Mouse (Mus musculus) ES-E14 (cell line): Measurements from ENCODE around the gene Zmiz1. TPM values are rescaled to one million over a fixed set of nuclear protein-coding genes. Genes with fewer than 3 reads are reported as not detected.

Experiments
- DNase-seq: peaks from one replicate; pipeline ENCODE4 v3.0.0-alpha.2; 2013; ENCODE audit warnings: low read depth, low spot score
- H3K27ac ChIP-seq: 2 replicates; pipeline ENCODE4 v1.5.1; 2012; ENCODE audit warnings: low read depth, mild to moderate bottlenecking, low read length, moderate library complexity, mixed read lengths; ENCODE audit not compliant: poor library complexity, insufficient read depth, severe bottlenecking
- H3K36me3 ChIP-seq: 2 replicates; pipeline ENCODE4 v1.6.1; 2012; ENCODE audit warnings: mild to moderate bottlenecking, low read length, moderate library complexity, mixed read lengths; ENCODE audit not compliant: control insufficient read depth, poor library complexity, insufficient read depth, severe bottlenecking
- H3K4me1 ChIP-seq, 2 experiments: fragments of 150-350 bp in 1 of 2; sonication (generic) in 1 of 2; 2 replicates each; pipeline ENCODE4 v1.6.1; 2012; ENCODE audit warnings: low read length in 2 of 2, mild to moderate bottlenecking in 1 of 2, mixed read lengths in 1 of 2; ENCODE audit not compliant: control insufficient read depth in 2 of 2, insufficient read depth in 2 of 2, poor library complexity in 1 of 2
- H3K4me3 ChIP-seq, 2 experiments: fragments of 150-350 bp in 1 of 2; sonication (generic) in 1 of 2; 2 replicates each; pipeline ENCODE4 v1.5.1; 2012; ENCODE audit warnings: low read length in 2 of 2, low read depth in 1 of 2, mild to moderate bottlenecking in 1 of 2, mixed read lengths in 1 of 2; ENCODE audit not compliant: insufficient read depth in 1 of 2, poor library complexity in 1 of 2, severe bottlenecking in 1 of 2
- H3K9ac ChIP-seq: 2 replicates; pipeline ENCODE4 v1.6.1; 2012; ENCODE audit warnings: low read depth, mild to moderate bottlenecking, low read length, mixed read lengths; ENCODE audit not compliant: poor library complexity, insufficient read depth, severe bottlenecking
- H3K9me3 ChIP-seq: fragments of 150-350 bp; sonication (generic); 2 replicates; pipeline ENCODE4 v1.6.1; 2012; ENCODE audit warnings: low read depth, mild to moderate bottlenecking, low read length; ENCODE audit not compliant: control insufficient read depth, insufficient read depth
- CHD2 ChIP-seq: IDR thresholded peaks from 2 replicates; pipeline ENCODE4 v1.6.1; 2014; ENCODE audit warnings: mild to moderate bottlenecking, low read depth, low read length, inconsistent platforms
- HCFC1 ChIP-seq: IDR thresholded peaks from 2 replicates; pipeline ENCODE4 v1.6.1; 2012; ENCODE audit warnings: low read length, inconsistent platforms, borderline replicate concordance; ENCODE audit not compliant: insufficient read depth
- MAFK ChIP-seq: IDR thresholded peaks from 2 replicates; pipeline ENCODE4 v1.6.1; 2014; ENCODE audit warnings: mild to moderate bottlenecking, low read depth, low read length, inconsistent platforms; ENCODE audit not compliant: insufficient read depth
- ZC3H11A ChIP-seq: IDR thresholded peaks from 2 replicates; pipeline ENCODE4 v1.6.1; 2012; ENCODE audit warnings: low read depth, mild to moderate bottlenecking, inconsistent platforms, low read length, borderline replicate concordance
- ZNF384 ChIP-seq: IDR thresholded peaks from 2 replicates; pipeline ENCODE4 v1.6.1; 2012; ENCODE audit warnings: low read depth, low read length, inconsistent platforms
- in situ Hi-C, 2 experiments: fragments of 600-800 bp; cut with MboI; formaldehyde crosslinking; loops; one replicate each; pipeline ENCODE4 v1.15.1; 2025; ENCODE audit warnings: low sequenced_read_pairs in 2 of 2, inconsistent platforms in 1 of 2; ENCODE audit not compliant: unreplicated experiment in 2 of 2
- total RNA-seq: library from RNA; depleted of rRNA; stranded (reverse); fragments of 300-350 nt; gene quantifications from 2 replicates; pipeline ENCODE4 v1.2.3, GENCODE M21; 2012

The Zmiz1 gene
- total RNA-seq, 1 experiment, result 16.9 TPM

DNA sequence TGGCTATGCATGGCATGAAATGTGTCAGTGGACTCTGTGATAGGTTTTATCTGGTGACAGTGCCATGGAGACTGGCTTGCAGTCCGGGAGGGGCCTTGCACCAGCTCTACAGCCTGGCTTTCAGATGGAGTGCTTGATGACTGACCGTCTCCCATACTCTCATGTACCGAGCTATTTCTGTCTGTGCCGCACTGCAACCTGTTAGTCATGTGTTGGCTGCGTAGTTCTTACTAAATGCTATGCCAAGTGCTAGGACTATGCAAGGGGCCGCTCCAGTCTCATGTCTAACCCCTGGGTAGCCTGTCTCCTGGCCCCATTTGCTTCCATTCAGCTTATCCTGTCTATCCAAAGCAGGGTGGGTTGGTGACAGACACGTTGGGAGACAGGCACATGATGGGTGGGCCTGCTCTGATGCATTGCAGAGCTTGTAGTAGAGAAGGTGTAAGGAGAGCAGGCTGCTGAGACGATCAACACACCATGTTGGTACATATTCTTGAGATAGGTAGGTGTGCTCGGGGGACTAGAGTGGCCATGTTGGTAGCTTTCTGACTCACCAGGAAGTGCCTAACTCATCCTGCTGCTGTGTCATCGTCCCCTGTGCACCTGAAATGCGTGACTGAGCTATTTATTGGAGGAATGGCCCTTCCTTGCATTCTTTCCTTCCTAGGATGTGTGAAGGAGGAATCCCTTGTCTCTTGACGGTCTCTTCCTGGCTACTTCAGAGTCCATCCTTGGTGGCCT, 171.1 kb downstream of the Zmiz1 start:
- Histone ChIP-seq H3K36me3 (no peaks in the 10 kb centered on the region), H3K4me3 (no peak overlapping the region), H3K4me1 (peaks cover 0 to 8% of the 10 kb centered on the region in 2 experiments; a peak in 1 of 4 replicates), H3K9ac (no peak overlapping the region), H3K9me3 (no peaks in the 10 kb centered on the region), H3K27ac (no peak overlapping the region)
- TF ChIP-seq MAFK, result no peak
- no peak for TF ChIP-seq HCFC1
- TF ChIP-seq ZC3H11A, result no peak
- TF ChIP-seq ZNF384, result no peak
- no peak for TF ChIP-seq CHD2
- no peak for DNase-seq
- in situ Hi-C loops, result no loop called here

DNA sequence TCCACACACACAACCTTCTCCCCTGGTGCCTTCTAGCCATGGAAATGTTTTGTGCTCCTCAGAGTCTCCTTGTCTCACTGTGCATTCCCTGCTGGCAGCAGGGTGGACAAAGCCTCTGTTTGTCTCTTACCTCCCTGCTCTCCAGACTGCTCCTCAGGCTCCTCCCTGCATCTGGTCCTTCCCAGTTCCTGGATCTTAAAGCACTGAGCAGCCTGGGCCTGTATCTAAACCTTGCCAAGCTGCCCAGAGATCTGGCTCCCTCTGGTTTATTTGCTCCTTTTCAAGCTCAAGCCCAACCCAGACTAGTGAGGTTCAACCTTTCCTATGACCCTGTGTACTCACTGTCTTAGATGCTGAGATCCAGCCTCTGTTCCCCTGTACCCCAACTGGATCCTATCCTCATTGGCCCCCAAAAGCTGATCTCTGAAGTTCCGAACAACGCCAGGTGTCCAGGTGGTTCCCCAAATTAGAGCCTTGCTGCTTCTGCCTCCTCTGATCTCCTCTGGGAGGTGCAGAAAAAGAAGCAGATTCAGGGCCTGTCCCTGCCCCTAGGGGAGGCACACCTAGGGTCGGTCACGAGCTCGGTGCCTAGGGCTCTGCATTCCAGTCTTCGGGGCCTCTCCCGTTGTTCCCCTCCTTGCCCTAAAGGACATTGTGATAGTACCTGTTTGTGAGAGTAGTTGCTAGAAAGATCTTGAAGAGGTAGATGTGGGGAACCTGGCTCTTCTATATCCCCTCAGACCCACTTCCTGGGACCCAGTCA, 171.8 kb downstream of the Zmiz1 start:
- no peaks in the 10 kb centered on the region for H3K36me3 ChIP-seq

DNA sequence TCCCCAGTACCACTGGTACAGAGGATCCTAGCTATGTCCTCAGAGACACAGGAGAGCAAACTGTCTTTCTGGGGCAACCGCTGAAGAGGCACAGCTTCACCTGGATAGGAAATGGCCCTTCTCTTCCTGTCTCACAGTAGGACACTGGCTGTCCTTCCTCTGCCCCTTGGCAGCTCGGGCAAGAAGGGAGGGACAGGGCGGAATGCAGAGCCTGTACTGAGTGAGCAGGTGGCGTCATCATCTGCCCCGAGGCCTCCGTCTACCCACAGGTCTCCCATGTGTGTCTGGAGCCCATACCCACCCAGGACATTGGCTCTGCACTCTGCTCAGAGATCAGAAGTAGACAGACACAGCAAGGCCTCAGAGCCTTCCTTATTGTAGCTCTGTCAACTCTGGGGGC, 172.5 kb downstream of the Zmiz1 start:
- TF ChIP-seq CHD2, result no peak
- no peak for TF ChIP-seq ZC3H11A
- no peak for TF ChIP-seq MAFK
- TF ChIP-seq HCFC1, result no peak
- no peak for TF ChIP-seq ZNF384
- peaks cover 2% of the 10 kb centered on the region for H3K36me3 ChIP-seq
- H3K27ac ChIP-seq, result no peak overlapping the region
- H3K4me1 ChIP-seq, result peaks cover 4 to 11% of the 10 kb centered on the region in 2 experiments; a peak in 1 of 4 replicates
- no peak for DNase-seq
- no peak overlapping the region for H3K9ac ChIP-seq
- in situ Hi-C loops, result no loop called here
- no peak overlapping the region for H3K4me3 ChIP-seq
- H3K9me3 ChIP-seq, result no peaks in the 10 kb centered on the region

More for the DNA sequence above, 171.8 kb downstream of the Zmiz1 start:
- TF ChIP-seq CHD2 (no peak), HCFC1 (no peak), MAFK (no peak), ZNF384 (no peak), ZC3H11A (no peak)
- Histone ChIP-seq H3K4me1 (peaks cover 0 to 10% of the 10 kb centered on the region in 2 experiments; a peak in 1 of 4 replicates), H3K9me3 (no peaks in the 10 kb centered on the region), H3K4me3 (no peak overlapping the region), H3K27ac (no peak overlapping the region), H3K9ac (no peak overlapping the region)
- in situ Hi-C loops, result no loop called here
- DNase-seq, result no peak

DNA sequence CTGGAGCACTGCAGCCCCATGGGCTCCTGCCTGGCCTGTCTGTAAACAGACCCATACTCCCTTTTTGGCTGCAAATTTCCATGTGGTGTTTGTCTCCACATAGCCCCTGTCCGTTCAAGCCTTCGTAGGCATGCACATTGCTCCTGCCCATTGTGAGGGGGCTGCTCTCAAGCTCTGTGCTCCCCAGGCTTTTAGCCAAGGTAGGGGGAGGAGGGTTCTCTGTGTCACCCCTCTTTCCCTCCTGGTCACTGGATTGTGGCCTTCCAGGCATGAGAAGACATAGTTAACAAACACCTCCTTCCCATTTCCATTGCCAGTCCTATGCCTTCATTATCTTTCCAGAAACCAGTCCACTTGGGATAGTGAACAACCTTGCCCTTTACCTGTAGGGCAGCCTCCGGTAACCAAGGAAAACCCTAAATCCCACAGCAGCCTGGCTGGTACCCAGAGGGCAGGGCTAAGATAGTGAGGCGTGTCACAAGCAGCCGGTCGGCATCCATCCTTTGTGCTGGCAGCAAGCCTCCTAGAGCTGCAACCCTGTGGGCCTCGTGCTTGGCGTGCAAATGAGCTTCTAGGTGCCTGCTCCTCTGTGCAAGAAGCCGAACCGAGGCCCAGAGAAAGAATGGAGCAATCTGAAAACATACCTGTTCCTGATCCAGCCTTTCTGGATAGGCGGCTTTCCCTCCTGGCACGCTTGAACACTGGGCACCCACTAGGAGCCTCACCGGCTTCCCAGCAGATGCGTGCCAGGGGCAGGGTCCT, 174.7 kb downstream of the Zmiz1 start:
- H3K4me3 ChIP-seq, result no peak overlapping the region
- no peak overlapping the region for H3K9ac ChIP-seq
- TF ChIP-seq MAFK, result no peak
- no peak for TF ChIP-seq CHD2
- TF ChIP-seq ZC3H11A, result no peak
- no peak for TF ChIP-seq ZNF384
- TF ChIP-seq HCFC1, result no peak
- DNase-seq, result no peak
- H3K27ac ChIP-seq, result no peak overlapping the region
- peaks cover 14% of the 10 kb centered on the region for H3K36me3 ChIP-seq
- in situ Hi-C loops, result no loop called here
- no peaks in the 10 kb centered on the region for H3K9me3 ChIP-seq
- H3K4me1 ChIP-seq, result peaks cover 4 to 11% of the 10 kb centered on the region in 2 experiments; a peak in 1 of 4 replicates
